Mouse (Mus musculus) thymus, adult 2 months (tissue): Measurements from ENCODE around the gene Fer1l5. TPM values are rescaled to one million over a fixed set of nuclear protein-coding genes. Genes with fewer than 3 reads are reported as not detected.
A peak's percentile ranks its signal among the peaks of the same experiment; 100 is the strongest.

Source experiments
- DNase-seq: peaks from one replicate; pipeline ENCODE4 v3.0.0; 2021
- H3K27ac ChIP-seq: fragments of 200-500 bp; 2 replicates; pipeline ENCODE4 v1.5.1; 2012; ENCODE audit warnings: low read length, control low read depth; ENCODE audit not compliant: control insufficient read depth, insufficient read depth
- H3K27me3 ChIP-seq: fragments of 200-500 bp; 2 replicates; pipeline ENCODE4 v1.6.1; 2012; ENCODE audit warnings: mild to moderate bottlenecking, low read length, moderate library complexity, mixed read lengths; ENCODE audit not compliant: control insufficient read depth, insufficient read depth
- H3K36me3 ChIP-seq: fragments of 200-500 bp; 2 replicates; pipeline ENCODE4 v1.6.1; 2012; ENCODE audit warnings: mild to moderate bottlenecking, low read length, moderate library complexity; ENCODE audit not compliant: control insufficient read depth, insufficient read depth
- H3K4me1 ChIP-seq: fragments of 200-500 bp; replicated peaks from 2 replicates; pipeline ENCODE4 v1.6.1; 2012; ENCODE audit warnings: low read length; ENCODE audit not compliant: control insufficient read depth, insufficient read depth
- H3K4me3 ChIP-seq: fragments of 200-500 bp; 2 replicates; pipeline ENCODE4 v1.5.1; 2012; ENCODE audit warnings: mild to moderate bottlenecking, low read length, control low read depth, moderate library complexity; ENCODE audit not compliant: control insufficient read depth, insufficient read depth
- CTCF ChIP-seq: fragments of 200-500 bp; IDR thresholded peaks from 2 replicates; pipeline ENCODE4 v1.5.1; 2012; ENCODE audit warnings: mild to moderate bottlenecking, control low read depth, low read length, moderate library complexity, borderline replicate concordance; ENCODE audit not compliant: control insufficient read depth, poor library complexity, insufficient read depth; ENCODE audit errors: extremely low read depth
- POLR2A ChIP-seq: fragments of 200-500 bp; IDR thresholded peaks from 2 replicates; pipeline ENCODE4 v1.6.1; 2012; ENCODE audit warnings: mild to moderate bottlenecking, low read length, control low read depth, moderate library complexity; ENCODE audit not compliant: control insufficient read depth, poor library complexity, insufficient read depth; ENCODE audit errors: extremely low read depth
- WGBS: fragments of 180-500 bp; shearing (Covaris S2); methylation state at CpG from one replicate; pipeline ENCODE4 v1.1.7; 2018; 5-methylcytosine and 5-hydroxymethylcytosine counted together
- polyA plus RNA-seq: library from polyadenylated mRNA; depleted of rRNA; stranded (reverse); fragments of >200 nt; gene quantifications from 2 replicates; pipeline ENCODE4 v1.2.3, GENCODE M21; 2012

Gene Fer1l5
- polyA plus RNA-seq, 1 experiment: 0.08 TPM

DNA sequence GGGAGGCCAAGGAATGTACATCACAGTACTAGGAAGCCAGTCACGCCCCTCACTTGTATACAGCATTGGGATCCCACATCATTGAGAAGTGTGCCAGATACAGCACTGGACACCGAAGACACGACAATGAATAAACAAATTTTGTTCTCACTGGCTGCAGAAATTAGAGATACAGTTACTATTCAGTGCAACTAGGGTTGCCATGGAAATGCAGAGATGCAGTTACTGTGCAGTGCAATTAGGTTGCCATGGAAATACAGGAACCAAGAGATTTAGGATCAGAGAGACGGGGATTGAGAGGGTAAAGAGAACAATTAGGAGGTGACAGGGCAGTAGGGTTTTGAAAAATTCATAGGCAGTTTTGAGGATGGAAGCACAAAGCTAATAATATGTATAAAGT is 29.4 kb downstream of the Fer1l5 start:
- H3K27me3 ChIP-seq: no peaks in the 10 kb centered on the region
- no peak overlapping the region for H3K4me3 ChIP-seq
- TF ChIP-seq POLR2A (no peak), CTCF (no peak)
- no peak for DNase-seq
- no peaks in the 10 kb centered on the region for H3K36me3 ChIP-seq
- H3K27ac ChIP-seq: no peak overlapping the region
- 94% methylated on average over 4 of the region's 4 CpGs for WGBS
- no peaks in the 10 kb centered on the region for H3K4me1 ChIP-seq

- WGBS: 93% methylated on average over 6 of the region's 6 CpGs
- Histone ChIP-seq H3K27me3 (no peaks in the 10 kb centered on the region), H3K36me3 (no peaks in the 10 kb centered on the region), H3K4me3 (no peak overlapping the region), H3K27ac (no peak overlapping the region), H3K4me1 (no peaks in the 10 kb centered on the region)
- TF ChIP-seq CTCF (no peak), POLR2A (no peak)
- DNase-seq: no peak
Measured at GRCm38 (mm10) chr1:36404531-36404930, 32.4 kb downstream of the Fer1l5 start.

DNA sequence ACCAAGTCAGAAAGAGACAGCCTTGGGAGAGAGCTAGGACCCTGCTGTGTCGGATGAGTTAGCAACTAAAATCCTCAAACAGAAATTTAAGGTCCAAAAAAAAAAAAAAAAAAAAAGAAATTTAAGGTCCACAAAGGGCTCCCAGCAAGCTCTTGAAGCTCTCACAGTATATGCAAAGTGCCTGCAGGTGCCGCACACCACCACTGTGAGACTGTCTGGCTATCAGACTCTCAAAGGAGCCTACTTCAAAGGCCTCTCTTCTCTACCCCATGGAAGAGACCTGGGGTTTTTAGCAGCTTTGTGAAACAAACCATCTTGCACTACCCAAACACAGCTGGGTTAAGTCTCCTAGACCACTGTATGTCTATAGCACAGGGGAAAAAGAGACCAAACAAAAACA is 57.4 kb downstream of the Fer1l5 start:
- Histone ChIP-seq H3K27me3 (no peaks in the 10 kb centered on the region), H3K4me3 (no peak overlapping the region), H3K27ac (no peak overlapping the region), H3K36me3 (peaks cover 78% of the 10 kb centered on the region), H3K4me1 (peaks cover 7% of the 10 kb centered on the region)
- 45% methylated on average over 2 of the region's 2 CpGs for WGBS
- peak; percentile 16 for DNase-seq
- TF ChIP-seq POLR2A (no peak), CTCF (no peak)

- WGBS: 98% methylated on average over 4 of the region's 4 CpGs
Measured at GRCm38 (mm10) chr1:36432999-36433398, 60.9 kb downstream of the Fer1l5 start.

GRCm38 (mm10) chr1:36433616-36434015 is 61.5 kb downstream of the Fer1l5 start:
- no peak overlapping the region for H3K4me3 ChIP-seq
- peaks cover 70% of the 10 kb centered on the region for H3K36me3 ChIP-seq
- TF ChIP-seq CTCF: no peak
- TF ChIP-seq POLR2A: no peak
- H3K4me1 ChIP-seq: peaks cover 11% of the 10 kb centered on the region
- no peak overlapping the region for H3K27ac ChIP-seq
- 100% methylated on average over 3 of the region's 3 CpGs for WGBS
- H3K27me3 ChIP-seq: no peaks in the 10 kb centered on the region
- no peak for DNase-seq

More at GRCm38 (mm10) chr1:36432999-36433398, 60.9 kb downstream of the Fer1l5 start:
- H3K27ac ChIP-seq: no peak overlapping the region
- no peak overlapping the region for H3K4me3 ChIP-seq
- H3K4me1 ChIP-seq: peaks cover 11% of the 10 kb centered on the region
- DNase-seq: no peak
- H3K27me3 ChIP-seq: no peaks in the 10 kb centered on the region
- peaks cover 70% of the 10 kb centered on the region for H3K36me3 ChIP-seq
- TF ChIP-seq CTCF (no peak), POLR2A (no peak)

DNA sequence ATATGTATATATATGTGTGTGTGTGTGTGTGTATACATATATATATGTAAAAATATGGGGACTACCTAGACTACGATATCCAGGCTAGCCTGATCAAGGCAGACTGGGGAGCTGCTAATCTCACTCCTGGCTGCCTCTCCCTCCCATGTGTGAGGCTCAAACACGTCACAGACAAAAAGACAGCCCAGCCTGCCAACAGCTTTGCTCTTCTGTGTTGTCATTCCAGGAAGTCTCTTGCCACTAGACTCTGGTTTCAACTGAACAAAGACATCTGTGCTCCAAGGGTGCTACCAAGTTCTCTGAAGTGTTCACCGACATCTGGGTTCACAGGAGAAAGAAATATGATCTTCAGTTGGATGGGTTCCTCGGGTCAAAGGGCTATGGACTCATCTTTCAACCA is 63.0 kb downstream of the Fer1l5 start:
- peak; percentile 59 for DNase-seq
- TF ChIP-seq POLR2A (no peak), CTCF (no peak)
- peak overlapping the region; percentile 65; the same call in 1 of the 2 replicates for H3K27ac ChIP-seq
- peaks cover 74% of the 10 kb centered on the region for H3K36me3 ChIP-seq
- H3K4me1 ChIP-seq: peaks cover 9% of the 10 kb centered on the region
- WGBS: 2% methylated on average over 4 of the region's 4 CpGs
- no peaks in the 10 kb centered on the region for H3K27me3 ChIP-seq
- no peak overlapping the region for H3K4me3 ChIP-seq

DNA sequence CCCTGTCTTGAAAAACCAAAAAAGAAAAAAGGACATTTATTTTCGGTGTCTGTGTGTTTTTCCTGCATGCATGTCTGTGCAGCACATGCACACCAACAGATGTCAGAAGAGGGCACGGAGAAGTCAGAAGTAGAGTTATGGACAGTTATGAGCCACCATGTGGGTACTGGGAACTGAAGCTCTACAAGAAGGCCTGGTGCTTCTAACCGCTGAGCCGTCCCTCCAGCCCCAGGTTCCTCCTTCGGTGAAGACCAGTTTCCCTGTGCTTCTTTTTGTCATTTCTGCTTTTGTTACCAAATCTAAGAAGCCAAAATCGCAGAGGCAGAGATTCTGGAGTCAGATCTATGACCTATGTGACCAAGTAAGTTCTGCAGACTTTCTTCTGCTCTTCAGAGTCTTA is 64.4 kb downstream of the Fer1l5 start:
- 95% methylated on average over 6 of the region's 6 CpGs for WGBS
- no peak for TF ChIP-seq POLR2A
- H3K4me1 ChIP-seq: peaks cover 7% of the 10 kb centered on the region
- peaks cover 63% of the 10 kb centered on the region for H3K36me3 ChIP-seq
- H3K27ac ChIP-seq: no peak overlapping the region
- no peaks in the 10 kb centered on the region for H3K27me3 ChIP-seq
- no peak for DNase-seq
- H3K4me3 ChIP-seq: no peak overlapping the region
